Mouse (Mus musculus): ENCODE data around the gene Gm49393. TPM values are rescaled to one million over a fixed set of nuclear protein-coding genes. Genes with fewer than 3 reads are reported as not detected.

The Gm49393 gene
- total RNA-seq (2023; ENCODE audit: inconsistent age) = not detected in 4 replicates

DNA sequence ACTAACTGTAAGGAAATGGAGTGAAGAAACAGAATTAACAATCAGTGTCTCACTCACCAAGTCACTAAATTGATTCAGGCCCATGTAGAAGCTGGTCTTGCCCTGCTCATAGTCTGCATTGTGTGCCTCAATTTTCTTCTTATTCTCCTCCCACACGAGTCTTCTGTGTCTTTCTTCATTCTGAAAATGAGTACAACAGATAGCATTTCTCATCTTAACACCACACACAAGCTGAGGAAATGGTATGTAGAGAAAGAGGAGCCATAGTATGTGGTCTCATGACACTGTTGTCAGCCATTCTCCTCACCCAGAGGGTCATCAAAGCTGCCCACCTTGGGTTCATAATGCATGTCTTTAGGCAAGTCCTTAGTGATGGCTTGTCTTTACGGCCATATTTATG, at the start of gene Gm49393:
Gene Gm49393 (minus strand): TSS at position 101 of the 400 bp plus-strand sequence.

DNA sequence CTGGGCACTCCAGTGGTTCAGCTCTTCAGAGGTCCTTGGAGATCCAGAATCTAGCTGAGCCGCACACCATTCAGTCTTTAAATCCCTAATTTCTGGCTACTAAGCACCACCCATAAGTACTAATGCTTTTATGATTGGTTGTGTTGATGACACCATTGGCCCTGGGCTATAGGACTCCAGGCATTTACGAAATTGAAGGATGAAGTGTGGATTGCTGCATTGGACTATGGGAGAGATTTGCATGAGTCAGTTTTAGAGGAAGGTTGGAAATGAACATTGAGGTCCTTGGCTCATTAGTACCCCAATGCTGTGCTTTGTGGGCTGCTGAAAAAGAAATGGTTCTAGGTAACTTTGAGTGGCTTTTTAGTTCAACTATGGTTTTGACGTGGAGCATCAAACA, 6.5 kb upstream of the Gm49393 start, which contains the start of gene Tpbpa:
Gene Tpbpa (minus strand): TSS at position 101 of the 400 bp plus-strand sequence.

DNA sequence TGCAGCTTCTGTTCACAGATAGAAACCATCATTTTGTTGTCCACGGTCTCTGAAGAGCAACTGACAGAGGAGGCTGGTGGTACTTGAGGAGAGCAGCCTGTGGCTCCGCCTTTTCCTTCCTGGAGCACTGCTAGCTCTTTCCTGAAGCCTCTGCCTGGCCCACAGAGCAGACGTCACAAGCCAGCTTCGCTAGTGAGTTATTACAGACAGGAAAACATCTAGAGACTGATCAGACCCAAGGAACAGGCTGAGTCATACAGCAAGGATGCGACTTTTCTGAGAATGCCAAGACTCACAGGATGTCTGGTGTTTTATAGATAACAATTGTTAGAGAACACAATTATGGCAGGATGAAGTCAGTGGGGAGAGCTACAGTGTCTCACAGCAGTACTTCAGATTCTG, 1.1 kb upstream of the Gm49393 start, which contains the start of the genes Gm49391 and Ctla2a:
Gene Gm49391 (minus strand): TSS at position 72 of the 402 bp plus-strand sequence.
Gene Ctla2a (minus strand): TSS at position 126 of the 402 bp plus-strand sequence.

DNA sequence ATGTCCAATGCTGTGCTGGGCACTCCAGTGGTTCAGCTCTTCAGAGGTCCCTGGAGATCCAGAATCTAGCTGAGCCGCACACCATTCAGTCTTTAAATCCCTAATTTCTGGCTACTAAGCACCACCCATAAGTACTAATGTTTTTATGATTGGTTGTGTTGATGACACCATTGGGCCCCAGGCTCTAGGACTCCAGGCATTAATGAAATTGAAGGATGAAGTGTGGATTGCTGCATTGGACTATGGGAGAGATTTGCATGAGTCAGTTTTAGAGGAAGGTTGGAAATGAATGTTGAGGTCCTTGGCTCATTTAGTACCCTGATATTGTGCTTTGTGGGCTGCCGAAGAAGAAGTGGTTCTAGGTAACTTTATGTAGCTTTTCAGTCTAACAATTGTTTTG, 30.6 kb downstream of the Gm49393 start, which contains the start of gene Tpbpb:
Gene Tpbpb (minus strand): TSS at position 101 of the 400 bp plus-strand sequence.

DNA sequence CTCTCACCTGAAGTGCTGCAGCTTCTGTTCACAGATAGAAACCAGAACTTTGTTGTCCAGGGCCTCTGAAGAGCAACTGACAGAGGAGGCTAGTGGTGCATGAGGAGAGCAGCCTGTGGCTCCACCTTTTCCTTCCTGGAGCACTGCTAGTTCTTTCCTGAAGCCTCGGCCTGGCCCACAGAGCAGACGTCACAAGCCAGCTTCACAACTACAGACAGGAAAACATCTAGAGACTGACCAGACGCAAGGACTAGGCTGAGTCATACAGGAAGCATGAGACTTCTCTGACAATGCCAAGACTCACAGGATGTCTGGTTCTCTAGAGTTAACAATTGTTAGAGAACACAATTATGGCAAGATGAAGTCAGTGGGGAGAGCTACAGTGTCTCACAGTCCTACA, 38.1 kb downstream of the Gm49393 start, which contains the start of gene Ctla2b:
Gene Ctla2b (minus strand): TSS at position 120 of the 400 bp plus-strand sequence.

DNA sequence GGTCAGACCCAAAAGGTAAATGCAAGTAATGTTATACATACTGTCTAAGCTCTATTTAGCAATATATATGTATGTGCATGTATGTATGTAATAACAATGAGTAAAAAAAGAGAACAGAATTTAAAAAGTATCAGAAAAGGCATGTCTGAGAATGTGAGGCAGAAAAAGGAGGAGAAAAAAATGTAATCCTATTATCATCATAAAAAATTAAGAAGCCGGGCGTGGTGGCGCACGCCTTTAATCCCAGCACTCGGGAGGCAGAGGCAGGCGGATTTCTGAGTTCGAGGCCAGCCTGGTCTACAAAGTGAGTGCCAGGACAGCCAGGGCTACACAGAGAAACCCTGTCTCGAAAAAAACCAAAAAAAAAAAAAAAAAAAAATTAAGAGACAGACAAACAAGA, 38.6 kb downstream of the Gm49393 start, which contains the start of gene Gm49392:
Gene Gm49392 (minus strand): TSS at position 101 of the 400 bp plus-strand sequence.

DNA sequence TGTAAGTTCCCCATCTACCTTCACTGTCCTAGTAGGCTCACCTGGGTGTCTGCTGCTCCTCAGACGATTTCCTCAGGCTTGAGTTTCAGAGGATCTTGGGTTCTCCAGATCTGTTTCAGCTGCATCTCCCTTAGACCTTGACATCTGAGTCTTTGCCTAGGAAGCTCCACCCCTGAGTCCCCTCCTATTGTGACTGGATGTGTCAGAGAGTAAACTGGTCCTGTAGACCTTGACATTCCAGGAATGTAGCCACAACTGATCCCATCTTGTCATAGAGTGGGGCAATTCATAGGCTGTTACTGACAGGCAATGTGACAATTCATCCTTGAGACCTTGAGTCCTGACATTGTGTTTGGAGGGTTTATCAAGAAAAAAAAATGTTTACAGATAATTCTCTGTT, 71.1 kb downstream of the Gm49393 start, which contains the start of gene 4930486L24Rik:
Gene 4930486L24Rik (minus strand): TSS at position 195 of the 400 bp plus-strand sequence.

Other genes starting within 250 kb of the Gm49393 start
- gene BC051665, start 149.2 kb downstream of the Gm49393 start, total RNA-seq (2023; ENCODE audit: inconsistent age) = not detected in 4 replicates
- gene Ctsll3, start 132.7 kb downstream of the Gm49393 start, total RNA-seq (2023; ENCODE audit: inconsistent age) = not detected in 4 replicates
- not detected in 4 replicates for gene 4930486L24Rik, start 71.1 kb downstream of the Gm49393 start, total RNA-seq (2023; ENCODE audit: inconsistent age)
- gene Gm49392, start 38.7 kb downstream of the Gm49393 start, total RNA-seq (2023; ENCODE audit: inconsistent age) = not detected in 4 replicates
- gene Ctla2b, start 38.1 kb downstream of the Gm49393 start, total RNA-seq (2023; ENCODE audit: inconsistent age) = 0.87 to 1.5 TPM (median 1.3 TPM) in 4 replicates
- gene Tpbpb, start 30.7 kb downstream of the Gm49393 start, total RNA-seq (2023; ENCODE audit: inconsistent age) = not detected in 4 replicates
- 0.51 to 1.2 TPM in 2 of 4 replicates, not detected in the others for gene Gm49391, start 981 bp upstream of the Gm49393 start, total RNA-seq (2023; ENCODE audit: inconsistent age)
- gene Ctla2a, start 1.0 kb upstream of the Gm49393 start, total RNA-seq (2023; ENCODE audit: inconsistent age) = 2.4 to 5.6 TPM (median 3.4 TPM) in 4 replicates
- not detected in 4 replicates for gene Tpbpa, start 6.4 kb upstream of the Gm49393 start, total RNA-seq (2023; ENCODE audit: inconsistent age)
- not detected in 4 replicates for gene Ctsj, start 70.4 kb upstream of the Gm49393 start, total RNA-seq (2023; ENCODE audit: inconsistent age)
- gene Ctsq, start 105.0 kb upstream of the Gm49393 start, total RNA-seq (2023; ENCODE audit: inconsistent age) = not detected in 4 replicates
- not detected in 4 replicates for gene Ctsr, start 228.7 kb upstream of the Gm49393 start, total RNA-seq (2023; ENCODE audit: inconsistent age)